Comparison of ENCODE assay signal across 13 mouse cellular contexts in the genomic region with DNA sequence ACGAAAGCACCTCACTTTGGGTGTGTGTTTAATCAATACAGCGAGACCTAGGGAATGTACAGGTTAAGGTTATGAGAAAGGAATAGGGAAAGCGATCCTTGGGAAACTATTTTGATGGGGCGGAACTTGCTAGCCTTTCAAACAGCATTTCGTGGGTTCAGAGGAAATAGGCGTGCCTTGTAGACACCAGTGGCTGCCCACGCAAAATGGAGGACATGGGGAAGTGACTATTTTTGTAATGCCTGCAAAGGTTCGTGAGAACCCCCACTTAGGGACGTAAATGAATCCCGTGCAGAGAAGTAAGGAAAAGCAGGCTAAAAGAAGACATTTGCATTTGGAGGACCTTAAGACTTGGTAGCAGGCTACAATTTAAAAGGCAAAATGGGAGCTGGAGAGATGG.
A peak's percentile ranks its signal among the peaks of the same experiment; 100 is the strongest.
DNase-seq lines count a peak whose midpoint lies in the region; ATAC-seq lines count a peak whose summit lies in the region.
"Had no signal": no experiment of that assay in that cellular context is flagged by ENCODE, and none has a peak within 500 bp of the region (broad histone marks: within the 10 kb centered on the region; RNA-seq: fewer than 3 reads in every experiment).

No protein-coding gene starts in this region.

- 75% methylated on average over 10 of the region's 10 CpGs for WGBS in neural tube, embryonic 11.5 days
- 80% methylated on average over 10 of the region's 10 CpGs for WGBS in midbrain, embryonic 15.5 days

- peak; percentile 66 for DNase-seq in heart, adult 11 months
- DNase-seq in heart, adult 18-20 months = no peak
- DNase-seq in neural tube, embryonic 11.5 days (ENCODE audit: low spot score) = no peak
- no peak for DNase-seq in neural tube, embryonic 10.5 days (ENCODE audit: extremely low spot score, low spot score)
- DNase-seq in urinary bladder, postnatal 36 days (ENCODE audit: low spot score in 2 of 2) = no peak
- no peak for DNase-seq in left cerebral cortex, adult 11 months (ENCODE audit: low spot score)
- no peak for DNase-seq in gastrocnemius, postnatal 4 days (ENCODE audit: low spot score in 2 of 2)
- DNase-seq: cerebellum, postnatal 14 days; gastrocnemius, postnatal 14 days; heart, postnatal 14 days had no signal

- peak overlapping the region; percentile 5; the same call in 1 of the 2 replicates for H3K9ac ChIP-seq in neural tube, embryonic 11.5 days (ENCODE audit: low read length)
- H3K9ac ChIP-seq in midbrain, embryonic 15.5 days = 0 out of 2 replicates have a peak overlapping the region, but pooled peaks have one; percentile 29

- H3K4me1 ChIP-seq in neural tube, embryonic 11.5 days (ENCODE audit: control insufficient read depth, insufficient read depth, low read length) = no peaks in the 10 kb centered on the region
- peaks cover 9% of the 10 kb centered on the region for H3K4me1 ChIP-seq in midbrain, embryonic 15.5 days

- no peaks in the 10 kb centered on the region for H3K9me3 ChIP-seq in neural tube, embryonic 11.5 days (ENCODE audit: control insufficient read depth, low read length)
- H3K9me3 ChIP-seq in midbrain, embryonic 15.5 days = no peaks in the 10 kb centered on the region

- H3K27me3 ChIP-seq in neural tube, embryonic 11.5 days (ENCODE audit: control insufficient read depth, insufficient read depth, low read length) = no peaks in the 10 kb centered on the region
- H3K27me3 ChIP-seq in midbrain, embryonic 15.5 days (replicated peaks) = no peaks in the 10 kb centered on the region

- peak overlapping the region; percentile 3; the same call in 1 of the 2 replicates for H3K4me2 ChIP-seq in neural tube, embryonic 11.5 days (ENCODE audit: low read depth)
- peak overlapping the region; percentile 38; the same call in 1 of the 2 replicates for H3K4me2 ChIP-seq in midbrain, embryonic 15.5 days

- ATAC-seq in neural tube, embryonic 11.5 days (ENCODE audit: insufficient read depth, low FRiP score, low TSS enrichment) = no peak
- ATAC-seq in midbrain, embryonic 15.5 days (replicated peaks) = no peak
- ATAC-seq: activated CD4-positive, CD25-positive, alpha-beta regulatory T cell, adult 4 months; lung, postnatal 0 days had no signal

- peak overlapping the region; percentile 55; the same call in 1 of the 2 replicates for H3K27ac ChIP-seq in neural tube, embryonic 11.5 days (ENCODE audit: low read depth, low read length)
- H3K27ac ChIP-seq in midbrain, embryonic 15.5 days = peak overlapping the region; percentile 58

- H3K36me3 ChIP-seq in neural tube, embryonic 11.5 days (ENCODE audit: control insufficient read depth, insufficient read depth, low read length) = no peaks in the 10 kb centered on the region
- H3K36me3 ChIP-seq in midbrain, embryonic 15.5 days (replicated peaks) = no peaks in the 10 kb centered on the region

- no peak overlapping the region for H3K4me3 ChIP-seq in neural tube, embryonic 11.5 days (ENCODE audit: low read depth, low read length)
- no peak overlapping the region for H3K4me3 ChIP-seq in midbrain, embryonic 15.5 days
